Comparison of ENCODE assay signal across 27 mouse cellular contexts in the genomic region with DNA sequence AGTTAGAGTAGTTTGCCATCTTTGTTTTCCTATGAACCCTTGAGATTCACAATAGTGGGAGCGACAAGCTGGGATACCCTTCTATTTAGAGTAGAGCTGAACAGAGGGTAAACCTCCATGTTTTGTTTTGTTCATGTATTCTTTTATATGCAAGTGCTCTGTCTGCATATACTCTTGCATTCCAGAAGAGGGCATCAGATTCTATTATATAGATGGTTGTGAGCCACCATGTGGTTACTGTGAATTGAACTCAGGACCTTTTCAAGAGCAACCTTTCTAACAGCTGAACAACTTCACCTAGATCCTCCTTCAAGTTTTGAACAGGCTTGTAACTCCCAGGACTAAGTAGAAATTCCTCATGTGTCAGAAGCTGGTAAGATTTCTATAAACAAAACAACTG. TPM values are rescaled to one million over a fixed set of nuclear protein-coding genes. Genes with fewer than 3 reads are reported as not detected.
DNase-seq lines count a peak whose midpoint lies in the region; ATAC-seq and TF ChIP-seq lines count a peak whose summit lies in the region.
"Had no signal": no experiment of that assay in that cellular context is flagged by ENCODE, and none has a peak within 500 bp of the region (broad histone marks: within the 10 kb centered on the region; RNA-seq: fewer than 3 reads in every experiment).

No protein-coding gene starts in this region.

- no peaks in the 10 kb centered on the region for H3K27me3 ChIP-seq in heart, adult 2 months (ENCODE audit: control insufficient read depth, insufficient read depth, low read length)
- no peaks in the 10 kb centered on the region for H3K27me3 ChIP-seq in lung, embryonic 14.5 days (ENCODE audit: insufficient read depth, low read length)
- H3K27me3 ChIP-seq in CH12.LX (replicated peaks), result no peaks in the 10 kb centered on the region

- H3K4me1 ChIP-seq in heart, adult 2 months (ENCODE audit: control insufficient read depth, insufficient read depth, low read length), result no peaks in the 10 kb centered on the region
- H3K4me1 ChIP-seq in lung, embryonic 14.5 days (ENCODE audit: insufficient read depth), result no peaks in the 10 kb centered on the region
- H3K4me1 ChIP-seq in CH12.LX (ENCODE audit: control insufficient read depth in 1 of 2, insufficient read depth in 2 of 2), result peaks cover 5 to 26% of the 10 kb centered on the region in 2 experiments; a peak in 3 of 4 replicates
- H3K4me1 ChIP-seq: hindbrain, embryonic 10.5 days; limb, embryonic 10.5 days had no signal

- H3K4me3 ChIP-seq in heart, adult 2 months, result no peak overlapping the region
- H3K4me3 ChIP-seq in lung, embryonic 14.5 days (ENCODE audit: low read depth, low read length), result no peak overlapping the region
- H3K4me3 ChIP-seq in CH12.LX (replicated peaks in 1 of 3; ENCODE audit: low read depth in 2 of 3, low read length in 2 of 3, poor library complexity in 1 of 3), result no peak overlapping the region
- H3K4me3 ChIP-seq: hindbrain, embryonic 10.5 days; limb, embryonic 10.5 days had no signal

- no peak for ATAC-seq in lung, embryonic 14.5 days (ENCODE audit: insufficient read depth)
- ATAC-seq in megakaryocyte progenitor cell, adult 5-6 weeks (replicated peaks; ENCODE audit: poor library complexity), result peak; percentile 60; the same call in 1 of the 2 replicates
- ATAC-seq: forebrain, embryonic 16.5 days; intestine, embryonic 16.5 days had no signal

- TF ChIP-seq RAD21 in CH12.LX (IDR thresholded peaks at IDR 0.05; ENCODE audit: low read depth, low read length), result peak; percentile 33

- no peaks in the 10 kb centered on the region for H3K36me3 ChIP-seq in heart, adult 2 months (ENCODE audit: control insufficient read depth, insufficient read depth, low read length)
- peaks cover 45% of the 10 kb centered on the region for H3K36me3 ChIP-seq in lung, embryonic 14.5 days (ENCODE audit: insufficient read depth)
- peaks cover 15 to 41% of the 10 kb centered on the region in 2 experiments for H3K36me3 ChIP-seq in CH12.LX (replicated peaks in 1 of 2; ENCODE audit: control insufficient read depth in 1 of 2, insufficient read depth in 1 of 2, low read length in 1 of 2)

- no peaks in the 10 kb centered on the region for H3K79me2 ChIP-seq in heart, adult 2 months (replicated peaks; ENCODE audit: control insufficient read depth, insufficient read depth, low read length)
- no peaks in the 10 kb centered on the region for H3K79me2 ChIP-seq in CH12.LX (replicated peaks; ENCODE audit: control insufficient read depth, extremely low read depth, insufficient read depth, poor library complexity, severe bottlenecking)

- H3K27ac ChIP-seq in heart, adult 2 months, result no peak overlapping the region
- H3K27ac ChIP-seq in lung, embryonic 14.5 days (ENCODE audit: low read depth), result no peak overlapping the region
- H3K27ac ChIP-seq in CH12.LX (ENCODE audit: insufficient read depth, low read depth), result no peak overlapping the region
- H3K27ac ChIP-seq: hindbrain, embryonic 10.5 days; limb, embryonic 10.5 days had no signal

- intact Hi-C loops in heart, adult 2 months (cut with DNase I), result loop anchor here (1.0 kb wide), 1 partner anchor 205 kb away; no protein-coding TSS in a partner anchor
- intact Hi-C loops in heart, postnatal 36 days (cut with DNase I), result no loop called here

- in situ Hi-C loops in CH12.LX (cut with MboI; ENCODE audit: low pct_ligation_motif_present, low pct_unique_long_range_greater_than_20kb, low sequenced_read_pairs), result no loop called here

- WGBS in heart, adult 2 months, result 98% methylated on average over 1 of the region's 1 CpGs
- 83% methylated on average over 1 of the region's 1 CpGs for WGBS in lung, embryonic 14.5 days

- TF ChIP-seq POLR2A in heart, adult 2 months (IDR thresholded peaks at IDR 0.05; ENCODE audit: insufficient read depth, low read depth, low read length), result no peak
- no peak for TF ChIP-seq POLR2A in CH12.LX (IDR thresholded peaks at IDR 0.05; ENCODE audit: low read depth, low read length)

- no peak for TF ChIP-seq EP300 in heart, adult 2 months (IDR thresholded peaks at IDR 0.05; ENCODE audit: insufficient read depth, low read depth, low read length)
- TF ChIP-seq EP300 in CH12.LX (IDR thresholded peaks at IDR 0.05; ENCODE audit: low read length), result no peak

- peak; percentile 62 for TF ChIP-seq CTCF in heart, adult 2 months (IDR thresholded peaks at IDR 0.05)
- TF ChIP-seq CTCF in lung, embryonic 14.5 days (IDR thresholded peaks at IDR 0.05; ENCODE audit: low read depth), result peak; percentile 42
- TF ChIP-seq CTCF in CH12.LX (conservative IDR thresholded peaks at IDR 0.05 in 1 of 2, IDR thresholded peaks at IDR 0.05 in 1 of 2; ENCODE audit: low read depth in 2 of 2, low read length in 2 of 2), result peak in 1 of 2 experiments; percentile 71; a peak in 2 of 4 replicates

- DNase-seq in heart, adult 2 months, result no peak
- DNase-seq in heart, adult 9 months (ENCODE audit: low spot score in 2 of 2), result no peak
- peak; percentile 26 for DNase-seq in lung, embryonic 14.5 days
- DNase-seq in lung, adult 18-20 months, result no peak
- DNase-seq in CH12.LX (ENCODE audit: extremely low read depth), result no peak
- DNase-seq in testis, postnatal 14 days (ENCODE audit: low spot score), result no peak
- no peak for DNase-seq in heart, postnatal 36 days
- DNase-seq: adrenal gland, adult 8-10 months; cerebellum, adult 11-12 months; gastrocnemius, postnatal 36 days; kidney, postnatal 14 days; layer of hippocampus, adult 9-11 months; lung, adult 2 months; right cerebral cortex, adult 18-20 months; spleen, adult 18-20 months; thymus, postnatal 25 days had no signal

- no peaks in the 10 kb centered on the region for H3K9me3 ChIP-seq in lung, embryonic 14.5 days (ENCODE audit: low read depth, low read length)
- H3K9me3 ChIP-seq in CH12.LX (replicated peaks; ENCODE audit: low read length), result no peaks in the 10 kb centered on the region
- H3K9me3 ChIP-seq: hindbrain, embryonic 10.5 days; limb, embryonic 10.5 days had no signal

- H3K9ac ChIP-seq in heart, adult 2 months (ENCODE audit: low read depth, low read length), result no peak overlapping the region
- H3K9ac ChIP-seq in lung, embryonic 14.5 days, result no peak overlapping the region
- H3K9ac ChIP-seq in CH12.LX (ENCODE audit: insufficient read depth, low read depth), result no peak overlapping the region

- dilution Hi-C loops in CH12.LX (cut with MboI; ENCODE audit: extremely low pct_ligation_motif_present, extremely low pct_unique_long_range_greater_than_20kb, low sequenced_read_pairs), result no loop called here

- H3K4me2 ChIP-seq in lung, embryonic 14.5 days, result no peak overlapping the region
- no peak overlapping the region for H3K4me2 ChIP-seq in CH12.LX (ENCODE audit: insufficient read depth, low read depth, poor library complexity, severe bottlenecking)

TF ChIP-seq in CH12.LX, 34 proteins besides CTCF, POLR2A, EP300 and RAD21:
- TF ChIP-seq NRF1 (IDR thresholded peaks at IDR 0.05; ENCODE audit: low read depth, low read length) (no peak), MYC (IDR thresholded peaks at IDR 0.05; ENCODE audit: low read depth, low read length) (peak; percentile 58; the same call in 1 of the 2 replicates), MAX (IDR thresholded peaks at IDR 0.05; ENCODE audit: low read length) (no peak), GABPA (IDR thresholded peaks at IDR 0.05; ENCODE audit: insufficient replicate concordance, low read depth, low read length) (no peak), SMC3 (IDR thresholded peaks at IDR 0.05; ENCODE audit: low read depth, low read length) (peak; percentile 45)

RNA-seq across cellular contexts. Expression of gene Strip1, which starts 27.5 kb away (rescaled TPM):
- 10 to 100 TPM; 19.9 to 21.2 TPM for total RNA-seq in heart, adult 2 months (2021)
- polyA plus RNA-seq in heart, adult 2 months (2012; rRNA removed), result 35.1 and 46.6 TPM in 2 replicates
- polyA plus RNA-seq in lung, embryonic 14.5 days (2014; fragmentation: Nextera tagmentation; extraction: Ambion mirVana), result 61.1 and 63.4 TPM in 2 replicates
- 21.4 and 28.2 TPM in 2 replicates for total RNA-seq in CH12.LX (2012; rRNA removed)
- total RNA-seq in CH12.LX (2014; rRNA removed), result 16.5 and 18.4 TPM in 2 replicates
- 25.1 and 27.0 TPM in 2 replicates for polyA plus RNA-seq in CH12.LX (2012; ENCODE audit: insufficient read length, low read depth)
- total RNA-seq in megakaryocyte progenitor cell, adult 5-6 weeks (2015), result 18.5 and 19.7 TPM in 2 replicates
- total RNA-seq in megakaryocyte progenitor cell, adult 5-6 weeks (2017), result 18.5 and 26.1 TPM in 2 replicates
- 10 to 100 TPM; 19.3 to 20.5 TPM for total RNA-seq in heart, postnatal 36 days (2021)

RNA-seq across cellular contexts. Expression of gene Gm10961, which starts 27.9 kb away (rescaled TPM):
- total RNA-seq in heart, adult 2 months (2021), result not detected
- polyA plus RNA-seq in heart, adult 2 months (2012; rRNA removed), result not detected in 2 replicates
- polyA plus RNA-seq in lung, embryonic 14.5 days (2014; fragmentation: Nextera tagmentation; extraction: Ambion mirVana), result not detected in 2 replicates
- total RNA-seq in CH12.LX (2012; rRNA removed) (not detected in 2 replicates), CH12.LX (2014; rRNA removed) (not detected in 2 replicates)
- polyA plus RNA-seq in CH12.LX (2012; ENCODE audit: insufficient read length, low read depth), result not detected in 2 replicates
- total RNA-seq in megakaryocyte progenitor cell, adult 5-6 weeks (2015), result not detected in 2 replicates
- total RNA-seq in megakaryocyte progenitor cell, adult 5-6 weeks (2017), result not detected in 2 replicates
- total RNA-seq in heart, postnatal 36 days (2021), result not detected
- total RNA-seq: adrenal gland, adult 8-10 months; gastrocnemius, postnatal 36 days; megakaryocyte, adult 5-6 weeks; neutrophil, adult 5-6 weeks had no signal
- polyA plus RNA-seq: brain, embryonic 14.5 days; cortical plate, adult 2 months; forebrain, embryonic 16.5 days; heart, embryonic 14.5 days; hindbrain, embryonic 10.5 days; intestine, embryonic 16.5 days; limb, embryonic 10.5 days; lung, adult 2 months; stomach, embryonic 16.5 days had no signal

RNA-seq across cellular contexts. Expression of gene Ahcyl1, which starts 37.4 kb away (rescaled TPM):
- total RNA-seq in heart, adult 2 months (2021), result 10 to 100 TPM; 76.5 to 82.3 TPM
- 50.9 and 94.6 TPM in 2 replicates for polyA plus RNA-seq in heart, adult 2 months (2012; rRNA removed)
- 106 and 107 TPM in 2 replicates for polyA plus RNA-seq in lung, embryonic 14.5 days (2014; fragmentation: Nextera tagmentation; extraction: Ambion mirVana)
- total RNA-seq in CH12.LX (2012; rRNA removed), result 27.3 and 31.3 TPM in 2 replicates
- total RNA-seq in CH12.LX (2014; rRNA removed), result 22.7 and 32.5 TPM in 2 replicates
- polyA plus RNA-seq in CH12.LX (2012; ENCODE audit: insufficient read length, low read depth), result 83.4 and 86.4 TPM in 2 replicates
- total RNA-seq in megakaryocyte progenitor cell, adult 5-6 weeks (2015), result 82.8 and 84.9 TPM in 2 replicates
- 42.3 and 73.4 TPM in 2 replicates for total RNA-seq in megakaryocyte progenitor cell, adult 5-6 weeks (2017)
- total RNA-seq in heart, postnatal 36 days (2021), result 10 to 100 TPM; 77.8 to 80.6 TPM
